Mouse (Mus musculus): ENCODE data around the gene Cask. TPM values are rescaled to one million over a fixed set of nuclear protein-coding genes. Genes with fewer than 3 reads are reported as not detected.

Gene Cask
- polyA plus RNA-seq, 1 experiment from 2014 or later, result 13.6 TPM

GRCm38 (mm10) chrX:13612115-13612514, 239.1 kb downstream of the Cask start:
- Histone ChIP-seq H3K27ac (ENCODE audit: low read length) (no peak overlapping the region), H3K4me3 (ENCODE audit: low read length) (no peak overlapping the region), H3K9me3 (ENCODE audit: low read length) (no peaks in the 10 kb centered on the region), H3K36me3 (ENCODE audit: insufficient read depth, low read length) (no peaks in the 10 kb centered on the region), H3K27me3 (ENCODE audit: insufficient read depth, low read length) (no peaks in the 10 kb centered on the region), H3K4me2 (replicated peaks; ENCODE audit: low read depth, low read length) (no peak overlapping the region), H3K9ac (replicated peaks; ENCODE audit: low read length) (no peak overlapping the region), H3K4me1 (ENCODE audit: insufficient read depth, low read length) (no peaks in the 10 kb centered on the region)
- 70% methylated on average over 2 of the region's 2 CpGs for WGBS
- no peak for ATAC-seq (ENCODE audit: low FRiP score, low TSS enrichment)

- 92% methylated on average over 5 of the region's 5 CpGs for WGBS
- no peak overlapping the region for H3K27ac ChIP-seq (ENCODE audit: low read length)
- H3K4me1 ChIP-seq (ENCODE audit: insufficient read depth, low read length), result no peaks in the 10 kb centered on the region
- no peak for ATAC-seq (ENCODE audit: low FRiP score, low TSS enrichment)
- H3K36me3 ChIP-seq (ENCODE audit: insufficient read depth, low read length), result no peaks in the 10 kb centered on the region
- H3K9ac ChIP-seq (replicated peaks; ENCODE audit: low read length), result no peak overlapping the region
- H3K4me2 ChIP-seq (replicated peaks; ENCODE audit: low read depth, low read length), result no peak overlapping the region
- H3K4me3 ChIP-seq (ENCODE audit: low read length), result no peak overlapping the region
- H3K27me3 ChIP-seq (ENCODE audit: insufficient read depth, low read length), result no peaks in the 10 kb centered on the region
- no peaks in the 10 kb centered on the region for H3K9me3 ChIP-seq (ENCODE audit: low read length)
These were observed 240.1 kb downstream of the Cask start for GRCm38 (mm10) chrX:13611114-13611513.

DNA sequence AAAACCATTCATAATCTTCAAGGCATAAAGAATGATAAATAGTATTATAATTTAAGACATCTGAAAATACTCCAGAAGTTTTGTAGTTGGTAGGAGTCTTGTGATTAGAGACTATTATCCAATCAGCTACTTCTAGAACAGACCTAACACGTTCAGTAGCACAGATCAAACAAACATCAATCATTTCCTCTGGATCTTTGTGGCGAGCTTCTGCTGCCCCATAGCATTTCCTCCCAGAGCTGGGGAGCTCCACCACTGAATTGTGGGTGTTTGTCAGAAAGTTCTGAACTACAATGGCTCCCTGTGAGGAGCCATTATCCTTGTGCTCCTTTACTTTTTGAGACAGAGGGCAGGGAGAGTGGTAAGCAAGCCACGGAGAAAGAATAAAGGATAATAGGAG, 243.4 kb downstream of the Cask start:
- H3K4me1 ChIP-seq (ENCODE audit: insufficient read depth, low read length), result no peaks in the 10 kb centered on the region
- no peak overlapping the region for H3K27ac ChIP-seq (ENCODE audit: low read length)
- no peak for ATAC-seq (ENCODE audit: low FRiP score, low TSS enrichment)
- H3K4me3 ChIP-seq (ENCODE audit: low read length), result no peak overlapping the region
- WGBS, result 59% methylated on average over 3 of the region's 3 CpGs
- no peak overlapping the region for H3K9ac ChIP-seq (replicated peaks; ENCODE audit: low read length)
- no peak overlapping the region for H3K4me2 ChIP-seq (replicated peaks; ENCODE audit: low read depth, low read length)
- H3K9me3 ChIP-seq (ENCODE audit: low read length), result no peaks in the 10 kb centered on the region
- peaks cover 3% of the 10 kb centered on the region; the same call in 1 of the 2 replicates for H3K27me3 ChIP-seq (ENCODE audit: insufficient read depth, low read length)
- no peaks in the 10 kb centered on the region for H3K36me3 ChIP-seq (ENCODE audit: insufficient read depth, low read length)

DNA sequence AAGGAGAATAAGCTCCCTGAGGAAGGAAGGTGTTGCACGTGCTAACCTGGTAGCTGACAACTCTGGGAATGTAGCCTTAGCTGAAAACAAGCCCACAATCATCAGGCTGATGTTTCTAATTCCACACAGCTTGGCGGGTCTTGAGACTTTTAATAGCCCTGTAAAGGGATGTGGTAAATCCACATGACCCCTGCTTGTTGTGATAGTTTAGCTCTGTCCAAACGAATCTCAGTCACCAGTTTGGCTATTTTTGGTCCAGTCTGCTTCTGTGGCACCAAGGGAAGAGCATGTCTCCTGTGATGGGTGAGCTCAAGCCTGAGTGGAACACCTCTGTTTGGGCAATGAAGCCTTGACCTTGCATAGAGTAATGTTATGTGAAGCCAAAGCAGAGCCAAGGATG, 244.4 kb downstream of the Cask start:
- Histone ChIP-seq H3K9ac (replicated peaks; ENCODE audit: low read length) (no peak overlapping the region), H3K27ac (ENCODE audit: low read length) (no peak overlapping the region), H3K36me3 (ENCODE audit: insufficient read depth, low read length) (no peaks in the 10 kb centered on the region), H3K9me3 (ENCODE audit: low read length) (no peaks in the 10 kb centered on the region), H3K4me2 (replicated peaks; ENCODE audit: low read depth, low read length) (no peak overlapping the region), H3K27me3 (ENCODE audit: insufficient read depth, low read length) (peaks cover 3% of the 10 kb centered on the region; the same call in 1 of the 2 replicates), H3K4me3 (ENCODE audit: low read length) (no peak overlapping the region), H3K4me1 (ENCODE audit: insufficient read depth, low read length) (no peaks in the 10 kb centered on the region)
- whole genome bisulfite sequencing, result 53% methylated on average over 3 of the region's 3 CpGs
- ATAC-seq (ENCODE audit: low FRiP score, low TSS enrichment), result no peak

- no peak overlapping the region for H3K9ac ChIP-seq (replicated peaks; ENCODE audit: low read length)
- H3K9me3 ChIP-seq (ENCODE audit: low read length), result no peaks in the 10 kb centered on the region
- ATAC-seq (ENCODE audit: low FRiP score, low TSS enrichment), result no peak
- no peak overlapping the region for H3K27ac ChIP-seq (ENCODE audit: low read length)
- no peaks in the 10 kb centered on the region for H3K4me1 ChIP-seq (ENCODE audit: insufficient read depth, low read length)
- H3K4me3 ChIP-seq (ENCODE audit: low read length), result no peak overlapping the region
- H3K27me3 ChIP-seq (ENCODE audit: insufficient read depth, low read length), result peaks cover 6% of the 10 kb centered on the region; the same call in 1 of the 2 replicates
- H3K4me2 ChIP-seq (replicated peaks; ENCODE audit: low read depth, low read length), result no peak overlapping the region
- no peaks in the 10 kb centered on the region for H3K36me3 ChIP-seq (ENCODE audit: insufficient read depth, low read length)
- WGBS, result 35% methylated on average over 1 of the region's 1 CpGs
These were observed 251.2 kb downstream of the Cask start for GRCm38 (mm10) chrX:13599966-13600365.

DNA sequence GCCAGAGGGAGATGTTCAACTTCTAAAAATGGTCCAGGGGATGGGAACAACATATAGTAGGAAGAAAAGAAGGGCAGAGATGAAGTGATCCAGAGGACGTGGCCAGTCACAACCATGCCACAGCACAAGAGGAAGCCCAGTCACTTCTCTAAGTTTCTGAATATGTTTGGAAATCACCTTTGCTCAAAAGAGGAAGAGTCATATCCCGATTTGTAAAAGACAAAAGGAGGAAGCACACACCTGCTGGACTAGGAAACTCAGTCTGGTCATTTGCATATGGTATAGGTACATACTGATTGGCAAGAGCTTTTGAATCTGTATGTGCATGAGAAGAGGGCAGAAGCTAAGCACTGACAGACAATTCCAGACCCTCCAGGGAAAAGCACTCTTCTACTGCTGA, 251.8 kb downstream of the Cask start:
- WGBS, result 80% methylated on average over 2 of the region's 2 CpGs

DNA sequence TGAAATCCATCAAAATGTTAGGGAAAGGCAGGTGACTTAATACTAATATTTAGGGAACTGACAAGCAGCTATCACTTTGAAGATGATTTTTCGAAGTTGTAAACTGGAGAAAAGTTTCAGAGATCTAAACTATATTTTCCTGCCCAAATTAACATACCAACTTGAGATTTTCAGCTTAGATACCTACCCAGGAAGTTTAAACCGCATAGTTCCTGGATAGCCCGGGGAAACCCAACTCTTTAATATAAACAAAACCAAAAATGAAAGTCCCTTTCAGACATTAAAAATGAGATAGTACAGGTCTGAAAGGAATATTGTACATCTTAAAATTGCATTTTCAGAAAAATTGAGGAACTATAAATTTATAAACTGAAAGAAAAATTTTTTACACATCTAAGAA, 273.5 kb downstream of the Cask start:
- no peak overlapping the region for H3K27ac ChIP-seq (ENCODE audit: low read length)
- H3K27me3 ChIP-seq (ENCODE audit: insufficient read depth, low read length), result no peaks in the 10 kb centered on the region; the same call in 1 of the 2 replicates
- WGBS, result 87% methylated on average over 3 of the region's 3 CpGs
- H3K9me3 ChIP-seq (ENCODE audit: low read length), result 0 out of 2 replicates have a peak, but pooled peaks cover 4% of the 10 kb centered on the region
- no peak overlapping the region for H3K9ac ChIP-seq (replicated peaks; ENCODE audit: low read length)
- H3K4me1 ChIP-seq (ENCODE audit: insufficient read depth, low read length), result no peaks in the 10 kb centered on the region
- H3K36me3 ChIP-seq (ENCODE audit: insufficient read depth, low read length), result no peaks in the 10 kb centered on the region
- H3K4me3 ChIP-seq (ENCODE audit: low read length), result no peak overlapping the region
- ATAC-seq (ENCODE audit: low FRiP score, low TSS enrichment), result no peak
- H3K4me2 ChIP-seq (replicated peaks; ENCODE audit: low read depth, low read length), result no peak overlapping the region

More for the DNA sequence above, 251.8 kb downstream of the Cask start:
- Histone ChIP-seq H3K9me3 (ENCODE audit: low read length) (no peaks in the 10 kb centered on the region), H3K27me3 (ENCODE audit: insufficient read depth, low read length) (peaks cover 6% of the 10 kb centered on the region; the same call in 1 of the 2 replicates), H3K27ac (ENCODE audit: low read length) (no peak overlapping the region), H3K36me3 (ENCODE audit: insufficient read depth, low read length) (no peaks in the 10 kb centered on the region), H3K4me1 (ENCODE audit: insufficient read depth, low read length) (no peaks in the 10 kb centered on the region), H3K9ac (replicated peaks; ENCODE audit: low read length) (no peak overlapping the region), H3K4me3 (ENCODE audit: low read length) (no peak overlapping the region), H3K4me2 (replicated peaks; ENCODE audit: low read depth, low read length) (no peak overlapping the region)
- ATAC-seq (ENCODE audit: low FRiP score, low TSS enrichment), result no peak

DNA sequence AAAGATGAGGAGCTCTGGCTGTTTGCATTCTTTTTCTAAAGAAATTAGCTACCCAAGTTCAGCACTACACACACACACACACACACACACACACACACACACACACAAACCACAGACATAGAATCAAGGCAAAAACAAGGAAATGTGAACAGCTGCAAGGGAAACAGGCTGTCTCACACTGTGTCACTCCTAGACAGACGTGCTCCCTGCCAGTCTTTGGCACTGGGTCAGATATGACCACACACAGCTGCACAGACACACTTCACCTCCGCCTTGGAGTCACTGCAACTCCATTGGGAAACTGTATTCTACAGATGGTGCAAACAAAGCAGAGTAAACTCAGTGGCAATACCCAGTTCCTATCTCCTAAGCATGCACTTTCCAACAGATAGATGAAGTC, 274.6 kb downstream of the Cask start:
- no peak overlapping the region for H3K4me3 ChIP-seq (ENCODE audit: low read length)
- whole genome bisulfite sequencing, result 67% methylated on average over 2 of the region's 2 CpGs
- ATAC-seq (ENCODE audit: low FRiP score, low TSS enrichment), result no peak

DNA sequence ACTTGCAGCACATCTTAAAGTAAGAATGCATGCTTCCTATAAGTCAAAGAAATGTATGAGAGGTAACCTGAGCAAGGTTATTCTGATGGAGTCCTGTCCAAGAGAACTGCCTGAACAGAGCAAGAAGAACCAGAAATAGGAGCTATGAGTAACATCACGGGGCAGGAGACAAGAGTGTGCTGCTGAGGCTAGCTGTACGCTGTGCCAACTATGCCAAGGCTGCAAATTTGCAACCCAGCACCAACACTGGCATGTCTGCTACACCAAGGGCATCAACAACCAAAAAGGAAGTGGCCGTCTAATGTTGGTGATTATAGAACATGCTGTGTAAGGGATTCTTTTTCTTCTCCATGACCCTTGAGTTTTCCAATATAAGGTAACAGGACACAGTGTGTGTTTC, 276.3 kb downstream of the Cask start:
- WGBS, result 86% methylated on average over 3 of the region's 3 CpGs
- Histone ChIP-seq H3K27me3 (ENCODE audit: insufficient read depth, low read length) (peaks cover 2% of the 10 kb centered on the region; the same call in 1 of the 2 replicates), H3K9ac (replicated peaks; ENCODE audit: low read length) (no peak overlapping the region), H3K36me3 (ENCODE audit: insufficient read depth, low read length) (no peaks in the 10 kb centered on the region), H3K4me1 (ENCODE audit: insufficient read depth, low read length) (no peaks in the 10 kb centered on the region), H3K27ac (ENCODE audit: low read length) (no peak overlapping the region), H3K4me3 (ENCODE audit: low read length) (no peak overlapping the region), H3K4me2 (replicated peaks; ENCODE audit: low read depth, low read length) (no peak overlapping the region), H3K9me3 (ENCODE audit: low read length) (0 out of 2 replicates have a peak, but pooled peaks cover 4% of the 10 kb centered on the region)
- no peak for ATAC-seq (ENCODE audit: low FRiP score, low TSS enrichment)

More for the DNA sequence above, 274.6 kb downstream of the Cask start:
- Histone ChIP-seq H3K4me1 (ENCODE audit: insufficient read depth, low read length) (no peaks in the 10 kb centered on the region), H3K9ac (replicated peaks; ENCODE audit: low read length) (no peak overlapping the region), H3K9me3 (ENCODE audit: low read length) (0 out of 2 replicates have a peak, but pooled peaks cover 4% of the 10 kb centered on the region), H3K27me3 (ENCODE audit: insufficient read depth, low read length) (no peaks in the 10 kb centered on the region; the same call in 1 of the 2 replicates), H3K36me3 (ENCODE audit: insufficient read depth, low read length) (no peaks in the 10 kb centered on the region), H3K27ac (ENCODE audit: low read length) (no peak overlapping the region), H3K4me2 (replicated peaks; ENCODE audit: low read depth, low read length) (no peak overlapping the region)

- Histone ChIP-seq H3K27ac (ENCODE audit: low read length) (no peak overlapping the region), H3K4me2 (replicated peaks; ENCODE audit: low read depth, low read length) (no peak overlapping the region)
- WGBS, result 44% methylated on average over 2 of the region's 2 CpGs
These were observed 276.9 kb downstream of the Cask start for GRCm38 (mm10) chrX:13574298-13574697.

More at GRCm38 (mm10) chrX:13574298-13574697, 276.9 kb downstream of the Cask start:
- no peak overlapping the region for H3K4me3 ChIP-seq (ENCODE audit: low read length)
- peaks cover 2% of the 10 kb centered on the region; the same call in 1 of the 2 replicates for H3K27me3 ChIP-seq (ENCODE audit: insufficient read depth, low read length)
- 0 out of 2 replicates have a peak, but pooled peaks cover 4% of the 10 kb centered on the region for H3K9me3 ChIP-seq (ENCODE audit: low read length)
- no peaks in the 10 kb centered on the region for H3K36me3 ChIP-seq (ENCODE audit: insufficient read depth, low read length)
- H3K9ac ChIP-seq (replicated peaks; ENCODE audit: low read length), result no peak overlapping the region
- no peaks in the 10 kb centered on the region for H3K4me1 ChIP-seq (ENCODE audit: insufficient read depth, low read length)
- ATAC-seq (ENCODE audit: low FRiP score, low TSS enrichment), result no peak
